Mouse (Mus musculus) R1 (cell line): ENCODE data around the gene Ankrd42.

ENCODE experiments used
- DNase-seq: peaks from one replicate; pipeline ENCODE4 v3.0.0-alpha.2; 2018; ENCODE audit warnings: low read depth, low spot score

Gene Ankrd42

DNA sequence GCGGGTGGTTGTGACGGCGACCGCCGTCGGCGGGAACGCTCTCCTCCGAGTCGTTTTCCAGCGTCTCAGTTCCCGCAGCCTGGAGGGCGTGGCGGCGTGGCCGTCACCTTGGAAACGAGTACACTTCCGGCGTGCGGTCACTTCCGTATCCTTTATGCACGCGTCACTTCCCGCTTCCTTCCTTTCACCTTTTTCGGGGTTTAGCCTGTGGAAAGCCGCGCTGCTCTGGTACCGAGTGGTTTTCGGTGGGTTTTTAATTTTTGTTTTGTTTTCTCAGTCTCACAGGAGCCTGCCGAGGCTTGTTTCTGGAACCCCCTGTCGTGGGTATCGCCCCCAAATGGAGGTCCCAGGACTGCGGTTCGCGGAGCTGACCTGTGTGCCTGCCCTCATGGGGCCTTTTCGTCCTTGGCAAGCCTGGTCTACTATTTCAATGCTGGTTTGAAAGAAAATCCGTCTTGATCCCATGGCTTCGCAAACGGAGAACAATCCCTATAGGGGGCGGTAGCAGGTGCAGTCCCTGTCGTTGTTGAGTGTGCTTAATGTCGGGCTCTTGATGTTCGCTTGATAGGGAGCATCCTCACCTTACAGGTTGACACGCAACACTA is at the start of gene Ankrd42:
Ankrd42 (minus strand) TSS at position 122 of the 605 bp plus-strand sequence.
- peak; percentile 95 for DNase-seq

DNA sequence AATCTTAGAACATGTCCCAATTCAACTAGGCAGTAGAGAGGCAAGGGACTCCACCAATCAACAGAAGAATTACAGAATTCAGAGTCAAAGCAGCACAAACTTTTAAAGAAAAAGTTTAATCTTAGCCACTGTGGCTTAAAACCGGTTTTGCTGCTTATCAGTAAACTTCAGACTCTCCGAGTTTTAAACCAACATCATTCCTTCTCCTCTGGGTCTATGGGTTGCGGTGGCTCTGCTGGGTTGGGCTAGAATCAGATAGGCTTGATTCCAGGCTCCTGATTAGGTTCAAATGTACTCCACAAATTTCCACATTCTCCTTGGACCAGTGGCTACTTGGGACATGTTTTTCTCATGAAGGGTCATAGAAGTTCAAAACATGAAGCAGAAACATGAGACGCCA is 40.4 kb upstream of the Ankrd42 start:
- DNase-seq: no peak

DNA sequence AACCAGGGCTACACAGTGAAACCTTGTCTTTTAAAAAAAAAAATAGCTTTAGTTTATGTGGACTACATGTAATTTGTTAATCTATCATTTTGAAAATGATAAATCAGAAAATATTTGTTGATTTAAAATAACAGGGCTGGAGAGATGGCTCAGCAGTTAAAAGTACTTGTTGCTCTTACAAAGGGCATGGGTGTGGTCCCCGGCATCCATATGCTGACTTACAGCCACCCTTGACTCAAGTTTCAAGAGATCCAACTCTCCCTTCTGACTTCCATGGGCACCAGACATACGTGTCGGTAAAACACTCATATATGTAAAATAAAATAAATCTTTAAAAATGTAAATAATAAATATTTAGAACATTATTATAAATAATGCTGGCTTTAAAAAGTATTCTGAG is 38.2 kb upstream of the Ankrd42 start:
- DNase-seq: peak; percentile 32

DNA sequence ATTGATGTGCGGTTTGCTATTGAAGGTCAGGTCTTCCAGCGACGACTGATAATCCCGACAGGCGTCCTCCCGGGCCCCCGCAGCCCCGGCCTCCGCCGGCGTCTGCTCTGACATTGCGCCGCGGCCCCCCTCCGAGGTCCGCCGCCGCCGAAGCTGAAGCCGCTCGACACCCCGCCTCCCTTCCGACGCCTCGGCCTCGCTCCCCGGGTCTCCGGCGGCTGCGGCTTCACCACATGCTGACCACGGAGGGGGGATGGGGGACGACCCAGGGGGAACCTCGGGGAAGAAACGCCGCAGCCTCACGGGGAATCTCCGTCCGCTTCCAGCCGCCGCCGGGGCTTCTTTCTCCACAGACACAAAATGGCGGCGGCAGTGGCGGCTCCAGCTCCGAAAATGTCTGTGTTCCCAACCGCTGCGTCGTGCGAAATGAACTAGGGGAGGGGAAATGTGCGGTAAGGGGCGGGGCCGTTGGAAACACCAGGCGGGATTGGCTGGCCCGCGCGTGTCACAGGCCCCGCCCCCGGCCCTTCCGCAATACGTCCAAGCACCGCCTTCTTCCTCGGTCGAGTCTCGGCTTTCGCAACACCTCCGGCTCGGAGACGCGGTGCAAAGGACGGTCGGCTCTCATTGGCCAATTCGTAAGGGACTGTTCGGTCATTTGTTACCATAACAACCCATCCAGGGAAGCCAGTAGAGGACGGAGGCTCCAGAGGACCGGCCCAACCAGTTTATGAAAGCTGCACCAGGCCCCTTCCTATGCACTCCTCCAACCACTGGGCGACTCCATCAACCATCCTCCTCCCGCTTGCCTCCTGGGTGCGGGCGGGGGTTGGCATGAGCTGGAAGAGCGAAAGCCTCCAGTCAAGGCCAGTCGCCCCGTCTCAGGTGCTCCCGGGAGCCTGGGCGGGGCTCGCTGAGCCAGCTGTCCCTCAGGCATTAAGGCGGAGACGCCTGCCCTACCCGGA is 32.8 kb upstream of the Ankrd42 start, which contains the start of gene Pcf11:
Pcf11 (minus strand) TSS at position 428 of the 965 bp plus-strand sequence.
- DNase-seq: peak; percentile 99

DNA sequence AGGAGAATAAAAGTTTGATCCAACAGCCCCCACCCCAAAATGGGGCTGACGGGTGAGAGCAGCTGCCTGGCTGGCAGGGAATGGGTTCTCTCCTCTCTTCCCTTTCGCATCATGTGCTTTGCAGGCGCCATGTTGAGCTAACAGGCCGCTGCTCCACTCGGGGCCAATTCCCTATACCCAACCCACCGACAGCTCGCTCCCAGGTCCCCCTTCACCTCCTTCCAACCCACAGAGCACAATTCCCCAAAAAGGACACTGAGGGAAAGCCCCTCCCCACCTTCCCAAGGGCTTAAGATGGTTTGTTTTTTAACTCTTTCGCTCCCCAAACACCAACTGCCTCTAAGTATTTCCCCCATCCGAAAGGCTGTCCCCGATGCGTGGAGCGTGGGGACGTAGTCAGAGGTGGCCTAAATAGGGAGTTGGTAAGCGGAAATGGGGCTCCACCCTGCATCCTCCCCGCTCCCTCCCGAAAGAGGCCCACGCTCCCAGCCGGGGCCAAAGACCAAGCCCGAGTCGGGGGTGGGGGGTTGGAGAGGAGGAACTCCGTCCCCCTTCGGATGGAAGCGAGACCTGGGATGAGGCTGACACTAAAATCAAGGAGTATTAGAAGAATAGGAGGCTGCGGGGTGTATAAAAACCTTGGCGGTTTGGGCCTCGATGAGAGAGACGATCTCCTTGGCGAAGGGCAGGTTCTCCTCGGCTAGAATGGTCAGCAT is 32.0 kb upstream of the Ankrd42 start:
- peak; percentile 85 for DNase-seq

DNA sequence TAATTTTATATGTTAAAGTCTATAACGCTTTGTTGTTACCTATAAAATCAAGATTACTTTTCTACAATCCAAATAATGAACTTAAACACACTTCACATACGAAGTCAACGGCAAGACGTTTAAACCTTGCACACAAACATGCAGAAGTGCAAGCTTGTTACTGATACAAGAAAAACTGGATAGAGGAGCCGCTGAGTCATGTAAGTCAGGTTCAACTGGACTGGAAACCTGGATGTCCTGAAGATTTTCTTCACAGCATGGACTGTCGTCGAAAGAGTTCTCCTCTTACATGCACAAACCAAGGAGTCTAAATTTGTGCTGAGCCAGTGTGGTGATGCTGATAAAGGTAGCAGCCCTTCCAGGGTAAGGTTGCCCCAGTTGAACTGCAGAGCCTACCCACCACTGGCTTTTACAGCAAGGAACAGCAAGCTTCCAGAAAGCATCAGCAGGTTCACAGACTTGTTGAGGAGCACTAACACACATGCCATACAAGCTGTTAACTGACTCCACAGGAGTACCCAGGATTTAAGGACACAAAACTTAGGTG is 29.4 kb upstream of the Ankrd42 start:
- peak; percentile 15 for DNase-seq

DNA sequence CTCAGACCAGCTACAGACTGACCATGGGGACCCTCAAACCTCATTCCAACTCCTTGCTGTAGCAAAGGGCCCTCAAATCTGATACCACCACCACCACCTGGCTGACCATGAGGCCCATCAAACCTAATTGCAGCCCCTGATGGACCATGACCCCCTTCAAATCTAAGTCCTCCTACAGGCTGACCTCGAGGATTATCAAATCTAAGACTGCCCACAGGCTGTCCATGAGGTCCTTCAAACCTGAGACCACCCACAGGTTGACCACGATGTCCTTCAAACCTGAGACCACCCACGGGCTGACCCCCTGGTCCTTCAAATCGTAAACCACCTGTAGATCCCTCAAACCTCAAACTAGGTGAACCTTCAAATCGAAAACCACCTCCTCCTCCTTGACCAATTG is 21.1 kb upstream of the Ankrd42 start:
- DNase-seq: no peak

DNA sequence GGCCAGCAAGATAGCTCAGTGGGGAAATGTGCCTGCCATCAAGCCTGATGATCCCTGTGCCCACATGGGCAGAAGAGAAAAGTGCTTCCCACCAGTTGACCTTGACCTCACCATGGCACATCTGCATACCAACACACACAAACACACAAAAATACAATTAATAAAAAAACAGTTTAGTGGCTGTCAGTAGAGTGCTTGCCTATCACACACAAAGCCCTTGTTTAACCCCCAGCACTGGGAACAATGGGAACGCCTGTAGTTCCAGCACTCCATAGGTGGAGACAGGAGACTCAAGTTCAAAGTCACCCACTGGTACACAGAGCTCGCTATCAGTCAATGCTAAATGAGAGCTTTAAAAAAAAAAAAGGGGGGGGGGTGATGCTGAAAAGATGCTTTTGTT is 19.4 kb upstream of the Ankrd42 start:
- peak; percentile 43 for DNase-seq

DNA sequence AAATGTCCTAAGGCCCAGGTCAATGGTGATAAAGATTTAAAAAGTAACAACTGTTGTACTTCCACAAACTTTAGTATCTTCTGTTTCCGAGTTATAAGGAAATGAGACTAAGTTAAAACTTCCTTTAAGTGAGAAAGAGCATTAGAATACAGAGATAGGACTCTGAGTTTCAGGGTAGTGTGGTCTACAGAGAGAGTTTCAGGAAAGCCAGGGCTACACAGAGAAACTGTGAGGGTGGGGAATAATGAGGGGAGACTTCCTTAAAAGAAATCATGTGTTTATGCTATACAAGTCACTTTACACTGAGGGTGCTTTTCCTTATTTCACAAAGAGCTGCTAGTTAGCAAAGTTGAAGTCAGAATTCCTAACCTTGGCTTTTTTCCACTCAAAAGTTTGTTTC is 16.4 kb upstream of the Ankrd42 start:
- DNase-seq: no peak

DNA sequence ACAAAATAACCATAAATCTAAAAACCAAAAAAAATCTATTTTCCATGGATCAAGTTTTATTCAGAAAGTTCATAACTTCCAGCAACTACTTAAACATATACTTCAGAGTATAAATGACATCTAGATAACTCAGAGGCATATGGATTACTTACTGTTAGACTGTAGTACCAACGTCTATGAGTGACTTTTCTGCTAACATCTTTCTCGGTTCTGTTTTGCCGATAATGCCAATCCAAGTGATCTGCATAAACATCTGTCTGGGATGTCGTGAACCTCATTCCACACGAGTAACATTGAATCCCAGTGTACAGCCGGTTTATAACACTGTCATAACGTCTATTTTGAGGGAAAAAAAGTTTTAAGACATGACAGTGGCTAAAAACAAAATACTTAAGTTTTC is 10.8 kb upstream of the Ankrd42 start:
- DNase-seq: no peak

DNA sequence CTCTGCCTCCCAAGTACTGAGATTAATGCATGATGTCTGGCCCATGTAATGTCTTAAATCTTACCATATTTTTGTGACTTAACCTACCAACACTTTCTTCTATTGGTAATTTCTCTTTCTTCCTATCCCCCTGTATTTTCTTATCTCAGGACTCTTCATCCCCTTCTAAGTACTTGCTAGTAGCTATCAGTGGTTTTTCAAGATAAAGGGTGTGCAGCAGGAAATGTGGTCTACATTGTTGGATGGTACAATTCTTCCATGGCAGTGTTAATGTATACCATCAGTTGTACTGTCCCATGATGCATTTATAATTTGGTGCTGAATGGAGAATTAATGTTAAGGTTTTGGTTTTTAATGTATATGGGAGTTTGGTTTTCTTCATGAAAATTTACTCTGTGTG is 5.4 kb upstream of the Ankrd42 start:
- DNase-seq: no peak

DNA sequence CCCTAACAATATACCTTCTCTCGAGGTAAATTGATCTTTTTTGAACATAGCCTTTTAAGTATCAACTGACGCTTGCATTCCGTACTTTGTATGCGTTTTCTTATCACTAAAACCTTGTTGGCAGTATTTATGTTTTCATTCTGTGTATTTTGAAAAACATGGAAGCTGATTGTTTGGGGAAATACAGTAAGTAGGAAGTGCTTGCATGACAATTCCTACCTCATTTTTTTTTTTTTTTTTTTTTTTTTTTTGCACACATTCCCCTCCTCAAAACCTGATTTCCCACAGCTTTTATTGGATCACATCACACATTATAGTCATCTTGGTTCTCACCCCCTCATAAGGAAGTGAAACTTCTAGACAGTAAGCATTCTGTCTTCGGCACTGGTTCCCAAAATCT is 1.1 kb upstream of the Ankrd42 start:
- no peak for DNase-seq

DNA sequence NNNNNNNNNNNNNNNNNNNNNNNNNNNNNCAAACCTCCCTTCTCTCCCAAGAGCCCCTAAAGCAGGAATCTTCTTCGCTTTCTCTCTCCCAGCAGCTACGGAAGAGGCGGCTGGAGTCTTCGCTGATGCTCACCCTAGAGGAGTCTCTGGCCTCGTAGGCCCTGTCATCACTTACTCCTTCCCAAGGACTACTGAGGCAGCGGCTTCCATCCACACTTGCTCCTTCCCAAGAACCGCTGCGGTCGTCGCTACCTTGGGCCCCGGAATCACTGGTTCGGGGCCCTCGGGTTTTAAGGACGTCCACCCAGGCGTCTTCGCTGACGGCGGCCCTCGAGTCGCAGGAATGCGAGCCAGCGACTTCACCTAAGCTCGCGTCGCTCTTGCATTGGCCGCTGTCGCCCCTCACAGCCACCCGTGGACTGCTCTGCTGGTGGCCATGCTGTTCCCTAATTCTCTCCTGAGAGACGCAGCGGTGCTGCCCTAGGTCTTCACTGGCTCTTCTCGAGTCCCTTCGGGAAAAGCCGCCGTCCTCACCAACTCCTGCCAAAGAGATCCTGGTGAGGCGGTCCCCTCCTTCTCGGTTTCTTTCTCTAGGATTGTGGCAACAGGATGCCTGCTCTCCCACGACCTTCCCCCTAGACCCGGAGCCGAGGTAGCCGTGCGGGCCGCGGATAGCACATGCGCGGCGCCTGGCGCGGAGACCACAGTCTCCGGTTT is 489 bp downstream of the Ankrd42 start:
- DNase-seq: peak; percentile 68

DNA sequence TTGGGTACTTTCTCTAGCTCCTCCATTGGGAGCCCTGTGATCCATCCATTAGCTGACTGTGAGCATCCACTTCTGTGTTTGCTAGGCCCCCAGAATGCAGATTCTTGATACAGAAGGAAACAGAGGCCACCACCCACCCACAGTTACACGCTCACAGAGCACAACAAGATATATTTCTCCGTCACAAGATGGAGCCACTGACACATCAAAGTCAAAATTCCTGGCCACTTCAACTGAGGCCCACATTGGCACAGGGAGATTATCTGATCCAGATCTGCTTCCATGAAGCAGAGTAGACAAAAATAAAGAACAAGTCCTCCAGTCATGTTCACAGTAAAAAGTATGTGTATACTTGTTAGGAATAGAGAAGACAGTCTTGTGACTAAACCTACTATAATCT is 6.8 kb downstream of the Ankrd42 start:
- peak; percentile 21 for DNase-seq

DNA sequence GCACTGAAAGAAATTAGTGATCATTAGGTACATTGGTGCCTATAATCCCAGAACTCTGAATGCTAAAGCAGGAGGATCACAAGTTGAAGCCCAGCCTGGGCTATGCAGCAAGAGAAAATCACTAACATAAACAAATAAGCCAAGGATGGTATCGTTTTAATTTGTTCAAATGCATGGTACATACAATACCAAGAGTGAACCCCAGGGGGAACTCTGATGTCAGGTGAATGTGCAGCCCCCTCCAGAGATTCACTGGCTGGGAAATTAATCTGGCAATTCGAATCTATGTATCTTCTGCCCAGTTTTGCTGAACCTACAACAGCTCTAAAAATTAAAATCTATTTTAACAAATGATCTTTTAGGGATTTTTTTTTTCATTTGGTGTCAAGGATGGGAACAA is 12.5 kb downstream of the Ankrd42 start:
- DNase-seq: no peak

DNA sequence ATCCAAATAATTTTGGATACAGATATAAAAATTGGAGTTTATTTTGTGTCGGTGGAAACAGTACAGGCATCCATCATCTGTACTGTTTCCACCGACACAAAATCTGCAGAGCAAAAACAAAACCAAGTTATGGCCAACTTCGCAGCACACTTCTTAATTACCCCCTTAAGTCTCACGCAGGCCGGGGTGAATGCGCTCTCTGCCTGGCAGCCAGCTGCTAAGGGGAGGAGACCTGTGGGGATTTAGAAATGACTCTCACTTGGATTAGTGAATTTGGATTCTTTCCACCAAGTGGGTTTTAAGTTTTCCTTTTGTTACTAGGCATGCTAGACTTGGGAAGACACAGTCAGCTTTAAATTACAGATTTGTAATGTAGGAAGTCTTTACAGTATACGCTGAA is 26.1 kb downstream of the Ankrd42 start:
- no peak for DNase-seq

DNA sequence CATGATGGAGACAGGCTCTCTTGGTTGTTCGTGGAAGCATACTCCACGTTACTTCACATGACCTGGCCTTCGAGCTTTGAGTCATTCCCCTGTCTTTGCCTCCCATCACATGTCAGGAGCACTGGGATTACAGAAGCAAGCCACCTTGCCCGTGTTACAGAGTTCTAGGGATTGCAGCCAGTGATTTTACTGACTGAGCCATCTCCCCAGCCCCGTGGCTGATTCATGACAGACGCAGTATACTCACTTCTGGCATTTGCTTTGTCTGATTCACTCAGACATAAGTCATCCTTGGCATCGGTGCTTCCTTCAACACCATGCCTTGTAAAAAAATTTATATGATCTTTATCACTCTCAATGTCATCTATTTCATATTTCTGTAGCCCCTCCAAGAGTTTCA is 32.0 kb downstream of the Ankrd42 start:
- no peak for DNase-seq

DNA sequence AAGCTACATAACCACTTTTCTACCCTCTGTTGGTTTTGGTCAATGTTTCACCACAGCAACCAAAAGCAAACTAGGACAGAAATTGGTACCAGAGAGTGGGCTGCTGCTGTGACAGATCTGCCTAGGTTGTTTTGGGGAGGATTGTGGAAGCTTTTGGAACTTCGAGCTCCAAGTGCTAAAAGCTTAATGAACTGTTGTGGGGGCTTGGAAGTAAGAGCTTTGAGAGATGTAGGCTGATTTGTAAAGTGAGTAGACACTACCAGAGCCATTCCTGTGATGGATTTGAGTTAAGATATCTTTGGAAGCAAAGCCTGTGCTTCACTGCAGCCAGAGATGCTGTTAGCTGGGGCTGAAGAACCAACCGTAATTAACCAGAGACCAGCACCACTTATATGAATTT is 46.1 kb downstream of the Ankrd42 start:
- DNase-seq: no peak

DNA sequence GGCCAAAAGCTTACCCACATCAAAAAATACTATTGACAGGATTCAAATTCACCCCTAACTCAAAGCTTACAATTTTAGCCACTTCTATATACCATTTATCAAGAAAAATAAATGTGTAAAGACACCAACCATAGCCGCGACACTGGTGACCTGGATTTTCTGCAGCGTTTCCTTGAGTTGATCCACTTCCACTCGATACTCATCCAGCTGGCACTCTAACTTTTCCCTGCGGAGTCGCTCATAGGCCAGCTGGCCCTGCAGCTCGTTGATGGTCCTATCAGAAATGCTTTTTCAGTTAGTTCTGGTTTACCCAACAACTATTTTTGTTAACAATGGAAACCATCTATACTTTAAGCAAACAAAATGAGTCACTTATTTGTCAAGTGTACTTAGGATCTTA is 47.0 kb downstream of the Ankrd42 start:
- DNase-seq: no peak

DNA sequence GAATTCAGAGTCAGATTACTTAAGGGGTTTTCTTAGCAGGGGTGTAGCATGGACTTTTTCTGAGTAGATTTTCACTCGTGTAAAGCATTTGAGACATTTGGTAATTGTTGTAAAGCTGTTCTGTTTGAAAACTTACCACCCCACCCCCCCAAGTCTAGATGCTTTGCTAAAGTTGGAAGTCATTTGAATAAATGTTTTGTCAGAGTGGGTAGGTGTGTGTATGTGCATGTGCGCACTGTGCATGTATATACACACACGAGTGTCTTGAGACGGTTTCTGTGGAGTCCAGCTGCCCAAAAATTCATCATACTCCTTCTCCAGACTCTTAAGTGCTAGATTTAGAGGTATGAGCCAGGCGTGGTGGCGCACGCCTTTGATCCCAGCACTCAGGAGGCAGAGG is 53.4 kb downstream of the Ankrd42 start:
- DNase-seq: no peak

DNA sequence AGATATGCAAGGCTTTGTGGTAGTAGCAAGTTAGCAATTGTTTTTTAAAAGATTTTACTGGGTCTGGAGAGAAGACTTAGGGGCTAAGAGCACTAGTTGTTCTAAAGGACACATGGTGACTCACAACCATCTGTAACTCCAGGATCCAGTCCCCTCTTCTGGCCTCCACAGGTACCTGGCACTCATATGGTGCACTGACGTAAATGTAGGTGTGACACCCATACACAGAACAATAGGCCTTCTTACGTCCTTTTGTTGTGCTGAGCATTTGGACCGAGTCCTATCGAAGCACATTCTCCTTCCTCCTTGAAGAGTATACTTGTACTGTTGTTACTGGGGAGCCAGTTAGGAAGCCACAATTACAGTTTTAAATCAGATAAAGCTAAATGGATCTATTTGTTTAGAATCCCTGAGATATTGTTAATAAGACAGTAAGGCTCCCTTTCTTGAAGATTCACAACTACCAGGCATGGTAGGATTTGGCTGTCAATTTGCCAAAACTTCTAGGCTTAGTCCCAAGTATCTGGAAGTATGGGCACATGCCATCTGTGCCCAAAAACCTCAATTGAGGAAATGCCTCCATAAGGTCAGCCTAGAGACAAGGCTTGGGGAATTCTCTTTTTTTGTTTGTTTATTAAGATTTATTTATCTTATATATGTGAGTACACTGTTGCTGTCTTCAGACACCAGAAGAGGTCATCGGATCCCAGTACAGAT is 56.3 kb downstream of the Ankrd42 start:
- peak; percentile 19 for DNase-seq
